Mouse (Mus musculus): ENCODE measurements around the gene 2810004N23Rik.

The 2810004N23Rik gene

GRCm38 (mm10) chr8:124820125-124820524, 42.8 kb downstream of the 2810004N23Rik start:
- no peak for DNase-seq (ENCODE audit: low spot score)

GRCm38 (mm10) chr8:124819612-124820115, 43.3 kb downstream of the 2810004N23Rik start:
- DNase-seq (ENCODE audit: low spot score) = no peak

GRCm38 (mm10) chr8:124817361-124817760, 45.6 kb downstream of the 2810004N23Rik start:
- DNase-seq (ENCODE audit: low spot score) = no peak

GRCm38 (mm10) chr8:124816866-124817265, 46.1 kb downstream of the 2810004N23Rik start:
- DNase-seq (ENCODE audit: low spot score) = no peak

- no peak for DNase-seq (ENCODE audit: low spot score)
These were observed 47.0 kb downstream of the 2810004N23Rik start for GRCm38 (mm10) chr8:124815870-124816269.

GRCm38 (mm10) chr8:124813326-124813725, 49.6 kb downstream of the 2810004N23Rik start:
- DNase-seq (ENCODE audit: low spot score) = no peak

- DNase-seq (ENCODE audit: low spot score) = peak; percentile 13
These were observed 52.1 kb downstream of the 2810004N23Rik start for GRCm38 (mm10) chr8:124810689-124811394.

- no peak for DNase-seq (ENCODE audit: low spot score)
These were observed 52.8 kb downstream of the 2810004N23Rik start for GRCm38 (mm10) chr8:124810056-124810610.

- DNase-seq (ENCODE audit: low spot score) = no peak
These were observed 53.5 kb downstream of the 2810004N23Rik start for GRCm38 (mm10) chr8:124809419-124809818.

- DNase-seq (ENCODE audit: low spot score) = no peak
These were observed 56.9 kb downstream of the 2810004N23Rik start for GRCm38 (mm10) chr8:124805990-124806389.

- DNase-seq (ENCODE audit: low spot score) = no peak
These were observed 58.9 kb downstream of the 2810004N23Rik start for GRCm38 (mm10) chr8:124803824-124804702.

- no peak for DNase-seq (ENCODE audit: low spot score)
These were observed 62.4 kb downstream of the 2810004N23Rik start for GRCm38 (mm10) chr8:124800542-124800941.

- no peak for DNase-seq (ENCODE audit: low spot score)
These were observed 67.0 kb downstream of the 2810004N23Rik start for GRCm38 (mm10) chr8:124795781-124796488.

- peak; percentile 73 for DNase-seq (ENCODE audit: low spot score)
These were observed 68.5 kb downstream of the 2810004N23Rik start for GRCm38 (mm10) chr8:124794486-124794780.

GRCm38 (mm10) chr8:124793661-124794485, 69.0 kb downstream of the 2810004N23Rik start:
- DNase-seq (ENCODE audit: low spot score) = peak; percentile 18

- DNase-seq (ENCODE audit: low spot score) = peak; percentile 89
These were observed 69.7 kb downstream of the 2810004N23Rik start for GRCm38 (mm10) chr8:124793172-124793651.

GRCm38 (mm10) chr8:124792708-124793107, 70.2 kb downstream of the 2810004N23Rik start, which contains the start of gene Trim67:
TSS of gene Trim67 (plus strand) at chr8:124793092.
- DNase-seq (ENCODE audit: low spot score) = peak; percentile 88

GRCm38 (mm10) chr8:124792186-124792585, 70.7 kb downstream of the 2810004N23Rik start:
- DNase-seq (ENCODE audit: low spot score) = peak; percentile 37

GRCm38 (mm10) chr8:124791751-124792150, 71.2 kb downstream of the 2810004N23Rik start:
- no peak for DNase-seq (ENCODE audit: low spot score)

GRCm38 (mm10) chr8:124790676-124791075, 72.2 kb downstream of the 2810004N23Rik start:
- DNase-seq (ENCODE audit: low spot score) = no peak

Measured in embryo, embryonic 10.5 days (tissue).